ENCODE assay signal across 21 mouse cellular contexts in the genomic region with DNA sequence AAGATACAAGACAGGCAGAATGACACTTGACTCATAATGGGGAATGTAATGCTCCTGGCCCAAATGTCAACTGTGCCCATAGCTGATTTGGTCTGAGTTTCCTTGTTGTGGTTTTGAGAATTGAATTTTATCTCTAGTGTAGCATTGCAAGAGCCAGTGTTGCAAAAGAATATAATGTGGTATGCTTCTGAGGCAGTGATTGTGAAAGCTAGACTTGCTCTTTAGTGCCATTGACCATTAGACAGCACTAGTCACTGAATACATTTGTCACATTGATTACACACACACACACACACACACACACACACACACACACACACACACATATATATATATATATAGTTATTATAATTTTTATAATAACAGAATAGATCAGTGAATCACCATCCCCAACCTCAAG.
"Had no signal": no experiment of that assay in that cellular context is flagged by ENCODE, and none has a peak within 500 bp of the region (broad histone marks: within the 10 kb centered on the region; RNA-seq: fewer than 3 reads in every experiment).

No protein-coding gene starts in this region.

- H3K27ac ChIP-seq: kidney, postnatal 0 days; limb, embryonic 10.5 days; limb, embryonic 13.5 days; liver, embryonic 13.5 days; macrophage; neural tube, embryonic 12.5 days; neural tube, embryonic 15.5 days; stomach, postnatal 0 days had no signal

- H3K27me3 ChIP-seq: limb, embryonic 13.5 days; liver, embryonic 13.5 days; megakaryocyte, embryonic 14.5 days; neural tube, embryonic 12.5 days; neural tube, embryonic 15.5 days had no signal

- H3K4me2 ChIP-seq: limb, embryonic 13.5 days; liver, embryonic 13.5 days; lung, embryonic 14.5 days; midbrain, embryonic 11.5 days; neural tube, embryonic 12.5 days; neural tube, embryonic 15.5 days had no signal

- H3K9ac ChIP-seq: limb, embryonic 13.5 days; liver, embryonic 13.5 days; lung, embryonic 14.5 days; neural tube, embryonic 12.5 days; neural tube, embryonic 15.5 days had no signal

- H3K4me1 ChIP-seq: limb, embryonic 10.5 days; limb, embryonic 13.5 days; liver, embryonic 13.5 days; megakaryocyte, embryonic 14.5 days; neural tube, embryonic 12.5 days; neural tube, embryonic 15.5 days had no signal

- H3K36me3 ChIP-seq: limb, embryonic 10.5 days; limb, embryonic 13.5 days; liver, embryonic 13.5 days; neural tube, embryonic 12.5 days; neural tube, embryonic 15.5 days had no signal

- H3K4me3 ChIP-seq: limb, embryonic 10.5 days; limb, embryonic 13.5 days; liver, embryonic 13.5 days; megakaryocyte, embryonic 14.5 days; neural tube, embryonic 12.5 days; neural tube, embryonic 15.5 days had no signal

- DNase-seq: kidney, adult 2 months; kidney, postnatal 36 days; liver, embryonic 13.5 days; lung, embryonic 14.5 days; midbrain, embryonic 14.5 days; right cerebral cortex, adult 18-20 months; right cerebral cortex, postnatal 14 days; right cerebral cortex, postnatal 4 days; thymus, adult 2 months; thymus, postnatal 14 days; thymus, postnatal 4 days had no signal

- ATAC-seq: lung, postnatal 0 days had no signal

- H3K9me3 ChIP-seq: limb, embryonic 10.5 days; limb, embryonic 13.5 days; liver, embryonic 13.5 days; megakaryocyte, embryonic 14.5 days; neural tube, embryonic 12.5 days; neural tube, embryonic 15.5 days had no signal
